Mouse (Mus musculus): ENCODE measurements around the gene Fbln2.

DNA sequence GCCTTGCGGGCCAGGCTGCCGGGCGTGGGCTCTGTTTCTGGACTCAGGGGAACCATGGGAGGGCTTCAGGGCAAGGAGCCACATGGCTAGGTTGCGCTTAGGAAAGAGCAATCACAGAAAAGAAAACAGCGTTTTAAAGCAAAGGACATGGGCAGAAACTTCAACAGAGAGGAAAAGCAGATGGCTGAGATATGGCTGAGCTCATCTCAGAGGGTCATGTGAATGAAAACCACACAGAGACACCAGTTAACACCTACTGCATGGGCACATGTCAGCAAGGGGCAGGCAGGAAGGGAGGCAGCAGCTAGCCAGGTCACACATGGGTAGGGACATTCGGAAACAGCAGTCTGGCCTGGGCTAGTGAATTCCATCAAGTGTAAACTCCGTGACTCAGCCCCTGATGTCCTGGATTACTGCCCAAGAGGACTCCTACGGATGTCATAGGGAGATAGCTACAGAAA lies 10.3 kb upstream of the Fbln2 start:
- TF ChIP-seq CTCF (IDR thresholded peaks at IDR 0.05; ENCODE audit: control insufficient read depth, insufficient read depth, low read length) (no peak), POLR2A (IDR thresholded peaks at IDR 0.05; ENCODE audit: borderline replicate concordance, control insufficient read depth, low read depth, low read length) (no peak)

All from bone marrow, adult 2 months (tissue).